Comparison of ENCODE assay signal across 14 mouse cellular contexts in genomic region chr5:96219512-96219911, GRCm38 (mm10).
"Had no signal": no experiment of that assay in that cellular context is flagged by ENCODE, and none has a peak within 500 bp of the region (broad histone marks: within the 10 kb centered on the region; RNA-seq: fewer than 3 reads in every experiment).

No protein-coding gene starts in this region.

- H3K27ac ChIP-seq: limb, embryonic 15.5 days; liver, embryonic 12.5 days; macrophage; midbrain, embryonic 12.5 days; neural tube, embryonic 13.5 days; stomach, postnatal 0 days had no signal

- DNase-seq: kidney, postnatal 36 days; layer of hippocampus, postnatal 36 days; lung, embryonic 14.5 days; lung, postnatal 10 days; right cerebral cortex, adult 18-20 months; right cerebral cortex, postnatal 25 days; thymus, postnatal 14 days had no signal

- H3K4me3 ChIP-seq: limb, embryonic 15.5 days; liver, embryonic 12.5 days; midbrain, embryonic 12.5 days; neural tube, embryonic 13.5 days had no signal

- H3K9me3 ChIP-seq: limb, embryonic 15.5 days; liver, embryonic 12.5 days; midbrain, embryonic 12.5 days; neural tube, embryonic 13.5 days had no signal

- H3K9ac ChIP-seq: limb, embryonic 15.5 days; liver, embryonic 12.5 days; lung, embryonic 14.5 days; midbrain, embryonic 12.5 days; neural tube, embryonic 13.5 days had no signal

- H3K4me1 ChIP-seq: limb, embryonic 15.5 days had no signal

- H3K27me3 ChIP-seq: limb, embryonic 15.5 days; liver, embryonic 12.5 days; midbrain, embryonic 12.5 days; neural tube, embryonic 13.5 days had no signal

- ATAC-seq: liver, embryonic 12.5 days; midbrain, embryonic 16.5 days had no signal

- H3K4me2 ChIP-seq: limb, embryonic 15.5 days; liver, embryonic 12.5 days; lung, embryonic 14.5 days; midbrain, embryonic 12.5 days; neural tube, embryonic 13.5 days had no signal
